Mouse (Mus musculus): ENCODE results near the gene Slc35d2.
A peak's percentile ranks its signal among the peaks of the same experiment; 100 is the strongest.
"Not testable (repeated sequence)": the region's sequence is repeated elsewhere in the genome, so short reads cannot be mapped to it uniquely, and the experiment has no call there.

Gene Slc35d2

DNA sequence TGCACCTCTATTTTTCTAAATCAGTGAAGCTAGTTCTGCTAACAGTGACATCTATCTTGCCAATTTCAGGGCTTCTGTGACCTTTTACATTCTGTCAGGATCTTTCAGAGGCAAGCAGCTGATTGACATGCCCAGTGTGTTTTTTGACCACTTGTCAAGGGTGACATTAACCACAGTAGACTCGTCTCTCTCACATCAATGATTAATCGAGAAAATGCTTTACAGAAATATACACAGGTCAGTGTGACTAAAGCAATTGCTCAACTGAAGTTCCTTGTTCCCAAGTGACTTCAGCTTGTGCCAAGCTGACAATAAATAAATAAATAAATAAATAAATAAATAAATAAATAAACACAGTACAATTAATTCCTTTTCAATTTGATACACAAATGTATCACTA, 76.9 kb downstream of the Slc35d2 start:
- not testable (repeated sequence) for DNase-seq (ENCODE audit: low read depth, low spot score)

DNA sequence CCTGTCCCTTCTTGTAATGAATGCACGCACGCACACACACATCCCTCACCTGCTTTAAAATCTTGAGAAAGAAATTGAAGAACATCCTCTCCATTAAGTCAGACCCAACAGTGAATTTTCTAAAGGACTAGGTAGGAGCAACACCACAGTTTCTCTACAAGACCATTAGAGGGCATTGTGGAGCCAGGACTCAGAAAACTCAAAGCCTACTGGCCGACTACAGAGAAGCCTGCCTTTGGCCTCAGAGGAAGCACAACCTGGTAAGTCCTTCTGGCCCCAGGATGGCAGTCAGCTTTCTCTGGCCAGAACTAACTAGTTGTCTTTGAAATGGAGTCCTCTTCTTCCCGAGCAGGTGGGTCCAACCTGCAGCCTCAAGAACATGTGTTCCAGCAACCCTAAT, 78.3 kb downstream of the Slc35d2 start:
- peak; percentile 5 for DNase-seq (ENCODE audit: low read depth, low spot score)

DNA sequence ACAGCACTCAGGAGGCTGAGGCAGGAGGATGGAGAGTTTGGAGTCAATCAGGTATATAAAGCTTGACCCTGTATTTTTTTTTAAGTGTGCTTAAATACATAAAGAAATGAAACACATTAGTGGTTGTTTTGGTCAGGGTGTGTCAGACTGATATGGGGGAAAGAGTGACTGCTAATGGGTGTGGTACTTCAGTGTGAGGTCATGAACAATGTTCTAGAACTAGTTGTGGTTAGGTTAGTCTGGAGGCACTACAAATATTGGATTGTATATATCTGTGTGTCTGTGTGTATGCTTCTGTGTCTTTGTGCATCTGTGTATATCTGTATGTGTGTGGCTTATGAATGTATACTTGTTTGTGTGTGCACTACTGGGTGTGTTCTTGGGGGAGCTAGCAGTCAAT, 79.6 kb downstream of the Slc35d2 start:
- no peak for DNase-seq (ENCODE audit: low read depth, low spot score)

DNA sequence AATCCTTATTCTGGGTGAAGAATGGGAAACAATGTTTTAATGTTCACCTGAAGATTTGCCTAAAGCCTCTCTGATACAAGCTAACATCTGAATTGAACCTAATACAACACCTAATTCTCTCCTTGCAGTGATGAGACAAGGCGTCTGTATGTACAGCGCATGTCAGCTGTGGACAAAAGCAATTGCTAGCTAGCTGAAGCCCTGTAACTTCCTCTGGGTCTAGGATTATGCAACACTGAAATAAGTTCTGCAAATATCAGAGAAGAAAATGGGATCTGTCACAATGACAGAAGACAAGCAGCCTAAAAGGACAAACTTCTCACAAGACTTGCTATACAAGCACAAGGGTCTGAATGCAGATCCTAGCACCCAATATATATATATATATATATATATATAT, 80.7 kb downstream of the Slc35d2 start:
- no peak for DNase-seq (ENCODE audit: low read depth, low spot score)
